Mouse (Mus musculus) small intestine, adult 2 months (tissue): ENCODE data around the gene Speg.

Experiments used
- CTCF ChIP-seq: fragments of 200-500 bp; IDR thresholded peaks from 2 replicates; pipeline ENCODE4 v1.5.1; 2012; ENCODE audit warnings: low read depth, mild to moderate bottlenecking, control low read depth, inconsistent platforms, low read length, moderate library complexity, mixed read lengths; ENCODE audit not compliant: insufficient replicate concordance, insufficient read length; ENCODE audit errors: extremely low read depth
- POLR2A ChIP-seq: fragments of 200-500 bp; IDR thresholded peaks from 2 replicates; pipeline ENCODE4 v1.6.1; 2012; ENCODE audit warnings: low read depth, mild to moderate bottlenecking, control low read depth, inconsistent platforms, low read length, moderate library complexity

DNA sequence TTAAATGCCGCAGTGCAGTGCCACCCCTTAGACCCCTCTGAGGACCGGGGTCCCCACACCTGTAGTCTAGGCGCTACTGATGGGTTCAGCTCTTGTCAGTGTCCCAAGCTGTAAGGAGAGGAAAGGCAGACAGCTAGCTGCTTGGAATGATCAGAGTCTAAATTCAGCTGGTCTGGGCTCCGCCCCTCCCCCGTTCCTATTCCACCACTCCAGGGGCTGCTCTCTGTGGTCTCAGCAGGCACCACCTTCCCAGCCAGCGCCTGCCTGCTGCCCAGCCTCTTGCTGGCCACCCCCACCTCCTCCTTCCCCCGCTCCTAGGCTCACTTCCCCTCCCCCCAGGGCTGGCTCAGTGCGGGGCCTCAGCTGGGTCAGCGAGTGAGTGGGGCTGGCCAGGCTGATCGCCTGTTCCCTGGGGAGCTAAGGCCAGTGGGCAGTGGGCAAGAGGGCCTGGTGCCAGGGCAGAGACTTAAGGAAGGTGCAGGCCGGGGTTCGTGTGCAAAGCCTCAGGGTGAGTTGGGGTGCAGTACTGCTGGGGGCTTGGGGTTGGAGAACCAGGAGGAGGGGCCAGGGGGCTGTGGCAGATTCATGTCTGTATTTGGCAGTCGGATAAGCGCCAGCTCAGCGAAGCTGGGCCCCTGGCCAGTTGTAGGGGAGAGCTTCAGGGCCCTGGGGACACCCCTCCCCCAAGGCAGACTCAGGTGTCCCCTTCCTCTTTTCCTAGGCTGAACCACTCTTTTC is 24.8 kb downstream of the Speg start:
- TF ChIP-seq CTCF (no peak), POLR2A (no peak)
